Mouse (Mus musculus): Measurements from ENCODE around the gene Lrrk1. TPM values are rescaled to one million over a fixed set of nuclear protein-coding genes. Genes with fewer than 3 reads are reported as not detected.

The Lrrk1 gene
- polyA plus RNA-seq (2012; ENCODE audit: insufficient read depth, low replicate concordance), result 7.7 and 9.8 TPM in 2 replicates

- Histone ChIP-seq H3K9me3 (no peaks in the 10 kb centered on the region), H3K4me1 (peaks cover 66% of the 10 kb centered on the region), H3K27me3 (replicated peaks) (peaks cover 4% of the 10 kb centered on the region), H3K4me3 (replicated peaks) (peak within 1 kb of the TSS; percentile 97), H3K36me3 (replicated peaks; ENCODE audit: low read length) (peaks cover 19% of the 10 kb centered on the region)
- TF ChIP-seq GATA1 (IDR thresholded peaks at IDR 0.05; ENCODE audit: borderline replicate concordance, low read length) (no peak), FLI1 (IDR thresholded peaks at IDR 0.05; ENCODE audit: low read length) (no peak)
Observed at GRCm38 (mm10) chr7:66387813-66388521, at the start of gene Lrrk1. Lrrk1 (minus strand) TSS chr7:66388350.

GRCm38 (mm10) chr7:66434453-66434935, 46.3 kb upstream of the Lrrk1 start:
- peaks cover 22% of the 10 kb centered on the region for H3K27me3 ChIP-seq (replicated peaks)
- no peaks in the 10 kb centered on the region for H3K9me3 ChIP-seq
- no peaks in the 10 kb centered on the region for H3K36me3 ChIP-seq (replicated peaks; ENCODE audit: low read length)
- no peak for TF ChIP-seq FLI1 (IDR thresholded peaks at IDR 0.05; ENCODE audit: low read length)
- TF ChIP-seq GATA1 (IDR thresholded peaks at IDR 0.05; ENCODE audit: borderline replicate concordance, low read length), result no peak
- no peak overlapping the region for H3K4me3 ChIP-seq (replicated peaks)
- peaks cover 32% of the 10 kb centered on the region for H3K4me1 ChIP-seq

GRCm38 (mm10) chr7:66427437-66428161, 39.4 kb upstream of the Lrrk1 start, which contains the start of gene Aldh1a3:
Aldh1a3 (minus strand) TSS chr7:66427517.
- Histone ChIP-seq H3K36me3 (replicated peaks; ENCODE audit: low read length) (no peaks in the 10 kb centered on the region), H3K4me3 (replicated peaks) (peak within 1 kb of the TSS; percentile 86), H3K4me1 (peaks cover 30% of the 10 kb centered on the region), H3K9me3 (peaks cover 2% of the 10 kb centered on the region; the same call in 1 of the 2 replicates), H3K27me3 (replicated peaks) (peaks cover 71% of the 10 kb centered on the region)
- TF ChIP-seq FLI1 (IDR thresholded peaks at IDR 0.05; ENCODE audit: low read length) (no peak), GATA1 (IDR thresholded peaks at IDR 0.05; ENCODE audit: borderline replicate concordance, low read length) (no peak)

- H3K27me3 ChIP-seq (replicated peaks), result peaks cover 73% of the 10 kb centered on the region
- no peaks in the 10 kb centered on the region for H3K36me3 ChIP-seq (replicated peaks; ENCODE audit: low read length)
- no peak for TF ChIP-seq GATA1 (IDR thresholded peaks at IDR 0.05; ENCODE audit: borderline replicate concordance, low read length)
- peaks cover 2% of the 10 kb centered on the region; the same call in 1 of the 2 replicates for H3K9me3 ChIP-seq
- peaks cover 24% of the 10 kb centered on the region for H3K4me1 ChIP-seq
- peak overlapping the region; percentile 86 for H3K4me3 ChIP-seq (replicated peaks)
Observed at GRCm38 (mm10) chr7:66427053-66427436, 38.9 kb upstream of the Lrrk1 start.

GRCm38 (mm10) chr7:66421903-66422302, 33.8 kb upstream of the Lrrk1 start:
- Histone ChIP-seq H3K9me3 (no peaks in the 10 kb centered on the region), H3K27me3 (replicated peaks) (peaks cover 72% of the 10 kb centered on the region), H3K36me3 (replicated peaks; ENCODE audit: low read length) (no peaks in the 10 kb centered on the region), H3K4me1 (peaks cover 6% of the 10 kb centered on the region), H3K4me3 (replicated peaks) (no peak overlapping the region)
- no peak for TF ChIP-seq FLI1 (IDR thresholded peaks at IDR 0.05; ENCODE audit: low read length)
- no peak for TF ChIP-seq GATA1 (IDR thresholded peaks at IDR 0.05; ENCODE audit: borderline replicate concordance, low read length)

- peaks cover 53% of the 10 kb centered on the region for H3K27me3 ChIP-seq (replicated peaks)
- H3K4me3 ChIP-seq (replicated peaks), result no peak overlapping the region
- no peak for TF ChIP-seq GATA1 (IDR thresholded peaks at IDR 0.05; ENCODE audit: borderline replicate concordance, low read length)
- TF ChIP-seq FLI1 (IDR thresholded peaks at IDR 0.05; ENCODE audit: low read length), result no peak
- no peaks in the 10 kb centered on the region for H3K36me3 ChIP-seq (replicated peaks; ENCODE audit: low read length)
- no peaks in the 10 kb centered on the region for H3K9me3 ChIP-seq
- H3K4me1 ChIP-seq, result peaks cover 8% of the 10 kb centered on the region
Observed at GRCm38 (mm10) chr7:66418981-66419380, 30.8 kb upstream of the Lrrk1 start.

- Histone ChIP-seq H3K4me3 (replicated peaks) (peak overlapping the region; percentile 33), H3K36me3 (replicated peaks; ENCODE audit: low read length) (no peaks in the 10 kb centered on the region), H3K9me3 (no peaks in the 10 kb centered on the region), H3K4me1 (peaks cover 9% of the 10 kb centered on the region), H3K27me3 (replicated peaks) (peaks cover 56% of the 10 kb centered on the region)
- no peak for TF ChIP-seq GATA1 (IDR thresholded peaks at IDR 0.05; ENCODE audit: borderline replicate concordance, low read length)
Observed at GRCm38 (mm10) chr7:66416829-66417228, 28.7 kb upstream of the Lrrk1 start.

- peaks cover 24% of the 10 kb centered on the region for H3K4me1 ChIP-seq
- no peak for TF ChIP-seq GATA1 (IDR thresholded peaks at IDR 0.05; ENCODE audit: borderline replicate concordance, low read length)
- no peak for TF ChIP-seq FLI1 (IDR thresholded peaks at IDR 0.05; ENCODE audit: low read length)
- peaks cover 47% of the 10 kb centered on the region for H3K27me3 ChIP-seq (replicated peaks)
- H3K4me3 ChIP-seq (replicated peaks), result no peak overlapping the region
- H3K36me3 ChIP-seq (replicated peaks; ENCODE audit: low read length), result no peaks in the 10 kb centered on the region
- H3K9me3 ChIP-seq, result no peaks in the 10 kb centered on the region
Observed at GRCm38 (mm10) chr7:66413093-66413492, 24.9 kb upstream of the Lrrk1 start.

- no peaks in the 10 kb centered on the region for H3K36me3 ChIP-seq (replicated peaks; ENCODE audit: low read length)
- peaks cover 58% of the 10 kb centered on the region for H3K27me3 ChIP-seq (replicated peaks)
- no peaks in the 10 kb centered on the region for H3K9me3 ChIP-seq
- H3K4me3 ChIP-seq (replicated peaks), result no peak overlapping the region
- TF ChIP-seq GATA1 (IDR thresholded peaks at IDR 0.05; ENCODE audit: borderline replicate concordance, low read length) (no peak), FLI1 (IDR thresholded peaks at IDR 0.05; ENCODE audit: low read length) (no peak)
- H3K4me1 ChIP-seq, result peaks cover 46% of the 10 kb centered on the region
Observed at GRCm38 (mm10) chr7:66409433-66409832, 21.3 kb upstream of the Lrrk1 start.

- no peaks in the 10 kb centered on the region for H3K9me3 ChIP-seq
- no peak overlapping the region for H3K4me3 ChIP-seq (replicated peaks)
- TF ChIP-seq FLI1 (IDR thresholded peaks at IDR 0.05; ENCODE audit: low read length), result no peak
- peaks cover 59% of the 10 kb centered on the region for H3K4me1 ChIP-seq
- H3K36me3 ChIP-seq (replicated peaks; ENCODE audit: low read length), result no peaks in the 10 kb centered on the region
- H3K27me3 ChIP-seq (replicated peaks), result peaks cover 46% of the 10 kb centered on the region
Observed at GRCm38 (mm10) chr7:66406971-66407370, 18.8 kb upstream of the Lrrk1 start.

Data from megakaryocyte, embryonic 14.5 days (primary cell).